Mouse (Mus musculus) heart, postnatal 4 days (tissue): ENCODE measurements around the gene Gm42669. TPM values are rescaled to one million over a fixed set of nuclear protein-coding genes. Genes with fewer than 3 reads are reported as not detected.

ENCODE experiments used
- DNase-seq: peaks from one replicate; pipeline ENCODE4 v3.0.0; 2021
- total RNA-seq, 2 experiments: library from RNA; stranded (reverse); gene quantifications; 2 replicates each; pipeline ENCODE4 v1.2.3; 2021

Gm42669 gene
- total RNA-seq: under 1 TPM in 1 of 2 experiments, not detected in 1; 0.10 TPM

DNA sequence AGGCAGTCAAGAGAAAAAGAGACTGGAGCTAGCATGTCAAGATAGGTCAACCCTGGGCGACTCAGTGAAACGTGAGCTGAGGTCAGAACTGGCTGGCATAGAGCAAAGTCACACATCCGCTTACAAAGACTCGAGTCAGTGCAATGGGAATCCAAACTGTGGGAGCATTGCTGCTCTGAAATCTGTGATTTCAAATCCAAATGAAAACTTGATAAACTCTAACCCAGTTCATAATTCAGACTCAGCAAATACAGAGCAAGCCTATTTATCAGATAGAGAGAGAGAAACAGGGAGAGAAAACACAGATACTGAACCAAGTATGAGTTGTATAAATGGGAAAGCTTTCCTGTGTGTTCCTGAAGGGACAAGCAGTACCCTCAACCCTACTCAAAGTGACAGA is at the start of gene Gm42669:
Gene Gm42669, plus strand, starts transcription at position 301 of the 400 bp plus-strand sequence.
- DNase-seq: no peak

DNA sequence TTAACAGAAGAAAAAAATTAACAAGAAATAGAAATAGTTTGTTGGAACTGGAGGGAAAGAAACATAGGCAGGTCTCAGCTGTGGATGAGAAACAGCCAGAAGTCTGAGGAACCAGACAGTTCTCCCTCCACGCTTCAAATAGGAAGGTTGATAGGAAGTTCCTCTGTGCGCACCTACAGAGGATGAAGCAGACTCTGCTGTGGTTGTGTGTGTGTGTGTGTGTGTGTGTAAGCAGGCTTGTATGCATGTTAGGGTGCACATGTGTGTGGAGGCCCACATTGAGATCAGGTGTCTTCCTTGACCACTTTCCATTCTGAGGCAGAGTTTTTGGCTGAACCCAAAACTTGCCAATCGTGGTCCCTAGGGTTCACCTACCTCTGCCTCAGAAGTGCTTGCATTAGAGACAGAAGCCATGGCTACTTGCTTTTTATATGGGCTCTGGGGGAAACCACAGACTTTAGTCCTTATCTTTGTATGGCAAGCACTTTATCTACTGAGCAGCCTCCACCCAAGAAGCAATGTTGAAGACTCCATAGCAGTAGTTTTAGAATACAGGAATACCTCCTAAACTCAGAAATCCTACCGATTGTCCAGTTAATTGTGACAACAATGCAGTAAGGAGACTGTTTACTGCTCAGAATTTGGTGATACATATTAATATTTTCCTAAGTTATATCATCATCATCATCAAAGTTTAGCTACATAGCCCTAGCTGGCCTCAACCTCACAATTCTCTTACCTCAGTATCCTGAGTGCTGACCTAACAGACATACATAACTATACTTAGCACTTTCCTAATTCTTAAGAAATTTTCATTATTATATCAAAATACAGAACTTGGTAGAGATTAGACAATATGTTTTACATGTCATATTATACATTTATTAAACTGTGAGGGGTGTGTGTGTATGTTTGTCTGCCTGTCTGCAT is 45.0 kb upstream of the Gm42669 start:
- DNase-seq: no peak

DNA sequence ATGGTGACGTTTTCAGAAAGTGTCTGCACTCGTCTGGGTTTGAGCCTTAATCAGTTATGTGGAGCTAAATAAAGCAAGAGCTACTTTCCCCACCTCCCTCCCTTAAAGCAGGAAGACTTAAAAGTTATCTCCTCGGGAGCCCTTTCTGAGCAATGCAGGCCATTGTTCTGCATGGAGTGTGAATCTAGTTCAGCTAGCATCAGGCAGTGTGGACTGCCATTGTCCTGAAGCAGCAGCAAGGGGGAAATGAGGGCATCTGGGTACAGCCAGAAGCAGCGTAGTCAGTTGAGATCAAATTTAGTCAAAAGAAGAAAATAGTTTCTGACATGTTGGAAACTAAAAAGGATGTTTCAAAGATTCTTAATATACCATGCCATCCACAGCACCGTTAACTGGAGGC is 40.9 kb upstream of the Gm42669 start:
- no peak for DNase-seq

DNA sequence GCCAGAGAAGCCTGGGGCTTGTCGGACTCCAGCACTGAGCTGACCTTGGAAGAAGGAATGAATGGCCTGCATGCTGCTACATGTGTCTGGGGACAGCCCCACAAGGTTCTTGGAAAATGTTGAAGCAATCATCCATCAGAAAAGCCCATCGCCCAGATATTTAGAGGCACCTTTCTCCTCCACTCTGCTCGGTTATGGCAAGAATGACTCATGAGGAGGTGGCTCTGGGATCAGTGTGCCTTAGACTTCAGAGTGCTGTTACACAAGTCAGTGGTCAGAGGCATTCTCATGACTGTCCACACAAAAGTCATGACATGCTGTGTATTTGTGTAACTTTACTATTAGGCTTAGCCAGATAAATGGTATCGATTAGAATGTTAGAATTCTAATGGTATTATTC is 40.3 kb upstream of the Gm42669 start:
- DNase-seq: no peak

DNA sequence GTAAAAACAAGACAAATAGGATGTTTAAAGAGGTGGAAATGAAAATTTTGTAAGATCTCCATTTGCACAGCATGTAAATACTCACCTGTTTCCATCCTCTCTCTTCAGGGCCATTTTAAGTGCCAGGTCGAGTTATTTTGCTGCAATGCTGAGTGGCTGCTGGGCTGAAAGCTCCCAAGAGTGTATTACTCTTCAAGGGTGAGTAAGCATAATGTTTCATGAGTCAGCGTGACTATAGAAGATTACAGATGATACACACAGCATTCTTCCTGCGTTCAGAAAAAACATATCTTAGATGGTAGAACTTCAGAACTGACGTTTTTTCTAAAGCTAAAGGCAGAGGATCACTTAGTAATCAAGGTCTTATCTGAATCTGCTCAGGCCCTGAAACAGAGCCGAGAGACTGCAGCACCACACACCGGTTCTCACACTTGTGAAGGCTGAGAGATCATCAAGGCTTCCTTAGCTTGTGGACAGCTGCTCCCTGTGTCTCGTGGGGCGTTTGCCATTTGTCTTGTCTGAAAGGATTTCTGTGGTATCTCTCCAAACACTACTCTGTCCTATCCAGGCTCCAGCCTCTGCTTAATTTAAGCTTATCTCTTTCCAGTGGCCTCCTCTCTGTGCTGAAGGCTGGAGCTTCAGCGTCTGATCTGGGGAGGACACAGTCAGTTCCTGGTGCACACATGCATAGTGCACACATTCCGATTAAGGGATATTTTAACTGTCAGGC is 36.7 kb upstream of the Gm42669 start:
- no peak for DNase-seq

DNA sequence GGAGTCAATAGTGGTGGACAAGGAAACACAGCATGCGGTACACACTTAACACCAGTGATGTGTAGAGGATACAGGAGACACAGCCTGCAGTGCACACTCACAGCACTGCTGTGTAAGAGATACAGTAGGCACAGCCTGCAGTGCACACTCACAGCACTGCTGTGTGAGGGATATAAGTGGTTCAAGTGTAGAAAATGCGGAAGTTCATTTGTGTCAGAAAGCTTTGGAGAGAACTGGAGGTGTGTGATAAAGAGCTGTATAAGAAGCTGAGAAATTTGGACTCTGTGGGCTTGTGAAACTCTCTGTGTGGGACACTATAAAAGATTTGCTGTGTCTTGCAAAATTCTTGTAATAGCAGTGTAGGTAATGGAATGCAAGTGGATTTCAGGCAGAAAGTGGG is 27.2 kb upstream of the Gm42669 start:
- no peak for DNase-seq

DNA sequence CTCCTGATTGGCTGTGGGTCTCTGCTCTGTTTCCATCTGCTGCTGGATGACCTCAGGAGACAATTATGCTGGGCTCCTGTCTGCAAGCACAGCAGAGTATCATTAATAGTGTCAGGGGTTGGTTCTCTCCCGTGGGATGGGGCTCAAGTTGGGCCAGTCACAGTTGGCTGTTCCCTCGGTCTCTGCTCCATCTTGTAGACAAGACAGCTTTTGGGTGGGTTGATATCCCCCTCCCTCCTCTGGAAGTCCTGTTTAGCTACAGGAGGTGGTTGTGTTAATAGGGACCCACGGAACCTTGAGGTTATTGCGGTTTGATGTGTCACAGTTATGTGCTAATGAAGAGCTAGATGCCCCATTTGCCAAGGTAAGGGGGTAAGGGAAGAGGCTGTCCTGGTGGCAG is 18.4 kb upstream of the Gm42669 start:
- no peak for DNase-seq

DNA sequence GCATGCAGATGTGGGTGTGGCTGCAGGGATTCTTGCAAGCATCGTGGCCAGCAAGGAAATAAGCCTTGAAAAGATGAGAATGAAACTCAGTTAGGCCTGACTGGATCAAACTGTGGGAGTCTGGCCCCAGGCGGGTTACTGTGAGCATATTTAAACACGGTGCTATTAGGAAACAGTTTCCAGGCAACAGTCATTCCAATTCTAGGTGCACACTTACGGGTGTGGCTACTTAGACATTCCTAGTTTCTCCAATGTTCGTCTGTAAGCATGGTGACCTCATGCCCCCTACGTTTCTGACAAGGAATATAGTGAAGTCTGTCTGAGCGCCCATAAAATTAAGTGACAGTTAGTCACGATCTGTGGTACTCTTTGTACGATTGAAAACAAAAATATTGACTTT is 16.4 kb upstream of the Gm42669 start:
- DNase-seq: no peak

DNA sequence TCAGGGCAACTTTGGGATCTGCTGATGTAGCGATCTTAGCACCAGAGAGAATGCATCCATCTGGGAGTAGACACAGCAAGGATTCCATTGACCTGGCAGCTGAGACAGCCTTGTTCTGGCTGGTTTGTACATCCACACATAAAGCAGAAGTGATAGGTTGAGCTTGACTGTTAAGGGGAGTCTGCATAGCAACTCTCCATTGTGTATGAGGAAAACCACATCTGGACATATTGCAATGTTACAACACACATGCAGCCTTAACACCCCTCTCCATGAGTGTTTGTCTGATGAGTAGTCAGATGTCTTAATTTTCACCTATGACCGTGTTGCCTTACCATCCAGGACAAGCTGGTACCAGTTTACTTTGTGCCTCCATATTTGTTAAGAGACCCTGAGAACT is 14.9 kb upstream of the Gm42669 start:
- no peak for DNase-seq

DNA sequence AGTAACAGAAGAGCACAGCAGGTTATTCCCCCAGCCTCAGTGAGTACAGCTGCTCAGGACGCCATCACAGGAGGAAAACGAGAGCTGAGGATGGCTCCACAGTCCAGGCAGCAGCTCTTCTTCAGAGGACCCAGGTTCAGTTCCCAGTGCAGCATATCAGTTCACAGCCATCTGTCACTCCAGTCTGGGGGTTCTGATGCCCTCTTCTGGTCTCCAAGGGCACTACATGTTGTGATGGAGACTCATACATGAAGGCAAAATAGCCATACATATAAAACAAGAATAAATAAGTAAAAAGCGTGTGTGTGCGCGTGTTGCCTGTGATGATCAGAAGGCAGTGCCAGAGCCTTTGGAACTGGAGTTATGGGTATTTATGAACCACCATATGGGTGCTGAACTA is 12.7 kb upstream of the Gm42669 start:
- no peak for DNase-seq

DNA sequence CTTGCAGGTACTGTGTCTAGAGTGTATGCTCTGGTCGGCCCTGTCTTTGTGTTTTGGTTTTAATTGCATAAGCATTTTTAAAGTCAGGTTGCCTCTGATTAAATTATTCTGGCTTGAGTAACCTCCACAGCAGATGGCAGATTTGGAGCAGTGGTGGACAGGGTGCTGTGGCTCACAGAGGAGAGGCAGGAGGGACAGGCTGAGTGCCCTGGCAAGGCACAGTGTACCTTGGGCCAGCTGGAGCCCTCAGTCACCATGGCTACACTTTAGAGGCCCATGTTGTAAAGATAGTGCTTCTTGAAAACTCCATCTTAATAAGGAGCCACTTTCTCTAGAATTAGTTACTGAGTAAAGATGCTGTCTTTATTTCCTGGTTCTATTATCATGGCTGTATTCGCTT is 11.4 kb upstream of the Gm42669 start:
- DNase-seq: no peak

DNA sequence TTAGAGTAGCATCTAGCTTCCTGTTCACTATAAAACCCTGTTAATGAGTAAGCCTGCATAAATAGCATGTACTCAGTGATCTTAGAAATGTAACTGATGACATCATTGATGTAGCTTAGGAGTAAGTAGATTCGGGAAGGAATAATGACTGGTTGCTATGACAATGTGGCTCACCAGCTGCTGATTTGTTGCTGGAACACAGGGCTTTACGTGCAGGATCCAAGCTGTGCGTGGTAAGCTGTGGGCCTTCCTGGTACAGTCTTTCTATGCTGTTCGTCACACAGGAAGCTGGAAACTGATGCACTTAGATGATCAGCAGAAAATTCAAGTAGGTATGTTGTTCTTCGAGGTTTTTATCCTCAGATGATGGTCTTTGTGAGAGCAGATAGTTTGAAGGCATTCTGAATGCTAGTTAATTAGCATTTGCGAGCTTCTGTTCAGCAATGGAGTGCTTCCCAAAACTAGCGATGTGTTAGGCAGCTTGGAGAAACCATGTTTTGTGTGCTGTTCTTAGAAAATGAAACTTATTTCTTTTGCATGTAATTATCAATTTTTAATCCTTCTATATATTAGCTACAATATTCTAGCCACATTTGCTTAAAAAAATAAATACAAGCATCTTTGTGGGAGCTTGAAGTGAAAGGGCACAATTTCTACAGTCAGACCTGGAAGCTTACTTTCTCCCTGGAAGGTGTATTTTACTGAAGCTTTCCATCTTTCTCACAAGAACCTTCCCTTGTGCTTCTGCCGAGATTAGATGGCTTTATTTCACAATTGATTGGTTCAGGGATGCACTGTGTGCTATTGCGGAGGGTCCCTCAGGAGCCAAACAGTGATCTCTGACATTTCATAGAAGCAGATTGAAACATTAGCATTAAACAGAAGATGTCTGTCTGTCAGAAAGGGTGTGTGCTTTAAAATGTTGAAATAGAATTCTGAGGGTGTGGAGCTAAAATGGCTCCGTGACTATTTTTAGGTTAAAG is 9.6 kb upstream of the Gm42669 start:
- no peak for DNase-seq

DNA sequence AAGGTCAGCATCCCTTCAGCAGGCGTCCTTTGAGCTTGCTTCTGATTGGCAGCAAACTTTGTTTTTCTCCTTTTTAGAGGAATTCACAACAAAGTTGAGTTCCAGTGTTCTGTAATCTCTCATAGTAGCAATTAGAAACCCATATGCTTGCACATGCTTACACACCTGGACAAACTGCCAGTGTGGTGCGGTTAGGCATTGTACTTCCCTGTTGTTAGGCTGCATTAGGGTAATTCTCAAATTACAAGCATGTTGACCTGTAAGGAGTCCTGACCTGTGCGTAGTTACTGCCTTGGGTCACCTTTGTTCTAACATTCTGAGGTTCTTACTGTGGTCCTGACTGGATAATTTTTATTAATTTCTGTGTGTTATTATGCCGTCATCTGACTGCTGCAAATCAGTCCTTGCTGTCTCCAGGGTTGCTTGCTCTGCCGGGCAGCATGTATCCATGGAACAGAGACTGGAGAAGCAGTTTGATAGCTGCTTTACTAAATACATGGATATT is 8.6 kb upstream of the Gm42669 start:
- DNase-seq: no peak

DNA sequence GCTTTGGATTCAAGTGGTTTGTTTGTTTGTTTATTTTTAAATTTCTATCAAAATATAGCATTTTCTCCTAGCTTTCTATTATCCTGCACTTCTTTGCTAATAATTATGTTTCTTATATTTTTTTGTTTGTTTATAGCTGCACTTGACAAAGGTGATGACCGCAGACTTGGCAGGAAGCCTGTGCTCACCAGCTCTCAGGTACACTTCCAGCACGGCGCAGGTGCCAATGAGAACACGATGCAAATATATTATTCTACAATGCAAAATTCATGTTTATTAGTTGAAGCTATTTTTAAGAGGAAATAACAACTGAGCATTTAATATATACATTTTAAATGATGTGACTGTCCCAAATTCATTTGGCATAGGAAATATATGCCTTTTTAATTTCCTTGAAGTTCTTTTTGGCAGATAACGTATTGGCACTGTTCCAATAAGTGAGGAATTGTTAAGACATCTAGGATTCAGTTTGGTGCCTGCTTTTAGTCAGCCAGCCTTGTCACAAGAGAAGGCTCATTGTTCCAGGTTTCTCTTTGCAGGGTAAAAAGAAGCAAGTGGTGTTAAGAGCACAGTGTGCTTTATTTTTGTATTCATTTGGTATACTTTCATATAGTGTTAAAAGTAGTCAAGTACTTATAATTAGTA is 7.4 kb upstream of the Gm42669 start:
- no peak for DNase-seq

DNA sequence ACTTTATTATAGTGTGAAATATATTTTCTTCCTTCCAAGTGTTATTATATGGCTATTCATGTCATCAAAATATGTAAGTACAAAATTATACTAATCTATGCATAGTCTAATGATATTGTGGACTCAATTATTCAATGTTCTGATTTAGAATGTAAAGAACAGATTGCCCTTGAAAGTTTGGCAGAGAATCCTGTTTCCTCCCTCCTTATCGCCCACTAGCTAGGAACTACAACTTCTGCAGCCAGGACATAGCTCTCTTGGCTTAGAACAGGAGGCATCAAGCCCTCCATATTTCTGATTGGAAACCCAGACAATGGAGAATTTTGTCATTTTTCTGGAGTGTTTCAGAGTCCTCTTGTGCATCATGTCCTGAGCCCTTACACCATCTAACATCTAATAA is 6.7 kb upstream of the Gm42669 start:
- no peak for DNase-seq

DNA sequence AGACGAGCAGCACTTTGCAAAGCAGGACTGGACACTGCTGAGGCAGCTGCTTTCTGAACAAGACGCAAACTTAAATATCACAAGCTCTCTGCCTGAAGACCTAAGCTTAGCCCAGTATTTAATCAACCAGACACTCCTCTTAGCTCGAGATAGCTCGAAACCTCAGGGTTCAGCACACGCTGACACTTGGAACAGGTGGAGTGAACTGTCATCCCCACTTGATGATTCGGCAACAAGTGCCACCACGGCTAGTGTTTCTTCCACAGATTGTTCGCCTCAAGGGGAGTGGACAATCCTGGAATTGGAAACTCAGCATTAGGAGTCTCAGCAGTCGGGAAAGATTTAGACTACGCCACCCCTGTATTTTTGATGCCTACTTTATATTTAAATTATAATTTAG is 3.1 kb downstream of the Gm42669 start:
- no peak for DNase-seq

DNA sequence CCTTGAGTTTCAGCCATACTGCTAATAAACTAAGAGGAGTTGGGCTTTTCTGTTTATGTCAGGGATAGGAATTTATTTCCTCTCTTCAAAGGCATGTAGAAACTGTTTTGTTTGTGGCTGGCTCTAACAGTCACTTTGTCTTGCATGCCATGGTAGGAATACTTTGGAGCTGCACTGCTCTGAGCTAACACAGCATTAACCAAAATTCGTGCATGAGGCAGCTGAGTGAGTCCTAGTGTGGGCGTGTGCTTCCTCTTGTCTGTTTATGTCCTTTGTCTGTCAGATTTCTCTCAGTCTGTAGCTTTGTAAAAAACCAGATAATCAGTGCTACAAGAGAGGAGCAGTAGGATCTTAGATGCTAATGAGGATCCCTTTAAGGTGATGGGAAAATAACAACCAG is 3.9 kb downstream of the Gm42669 start:
- no peak for DNase-seq

DNA sequence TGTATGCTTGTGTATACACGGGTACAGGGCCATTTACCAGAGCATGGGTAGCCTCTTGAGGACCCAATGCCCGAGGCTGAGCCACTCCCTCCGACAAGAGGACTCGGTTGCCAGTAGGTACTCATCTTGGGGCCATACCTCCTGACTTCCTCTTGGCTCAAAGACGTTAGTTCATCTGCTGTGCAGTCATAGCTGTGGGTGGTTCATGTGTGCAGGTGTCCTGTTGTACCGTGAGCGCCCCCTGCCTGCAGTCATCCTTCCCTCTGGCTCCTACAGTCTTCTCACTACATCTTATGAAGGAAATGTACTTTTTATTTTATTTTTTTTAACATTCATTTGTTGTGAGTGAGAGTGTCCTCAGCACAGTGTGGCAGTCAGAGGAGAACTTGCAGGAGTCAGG is 6.2 kb downstream of the Gm42669 start:
- DNase-seq: peak; percentile 50

DNA sequence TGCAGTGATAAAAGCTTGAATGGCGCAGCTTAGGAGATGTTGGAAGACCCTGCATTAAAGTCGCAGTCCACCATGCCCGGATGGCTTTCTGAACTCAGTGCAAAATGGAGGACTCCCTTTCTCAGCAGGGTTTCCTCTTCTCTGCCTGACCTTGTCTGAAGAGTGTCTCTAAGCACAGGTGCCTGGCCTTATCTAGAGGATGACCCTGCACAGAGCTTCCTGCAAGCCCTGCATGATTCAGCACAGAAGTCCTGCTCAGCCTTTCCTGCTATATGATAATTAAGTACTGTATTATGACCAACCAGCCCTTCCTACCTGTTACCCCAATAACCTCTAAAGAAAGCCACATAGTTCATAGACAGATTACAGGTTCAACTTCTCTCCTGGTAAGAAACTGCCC is 8.0 kb downstream of the Gm42669 start:
- DNase-seq: no peak

DNA sequence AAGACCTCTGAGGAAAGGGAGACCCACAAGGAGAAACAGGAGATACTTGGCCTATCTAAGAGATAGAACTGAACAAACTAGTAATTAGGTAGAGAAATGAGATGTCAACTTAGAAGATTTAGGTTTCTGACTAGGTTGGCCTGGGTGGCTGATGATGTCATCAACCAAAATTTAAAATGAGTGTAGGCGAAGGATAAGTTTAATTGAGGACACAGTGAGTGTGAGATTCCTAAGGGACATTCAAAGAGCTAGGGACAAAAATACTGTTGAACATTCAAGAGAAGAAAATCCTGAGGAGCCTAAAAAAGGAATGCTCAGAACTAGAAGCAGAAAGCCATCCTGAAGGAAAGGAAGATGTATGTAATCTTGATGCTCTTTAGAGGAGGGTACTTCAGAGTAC is 8.7 kb downstream of the Gm42669 start:
- no peak for DNase-seq

DNA sequence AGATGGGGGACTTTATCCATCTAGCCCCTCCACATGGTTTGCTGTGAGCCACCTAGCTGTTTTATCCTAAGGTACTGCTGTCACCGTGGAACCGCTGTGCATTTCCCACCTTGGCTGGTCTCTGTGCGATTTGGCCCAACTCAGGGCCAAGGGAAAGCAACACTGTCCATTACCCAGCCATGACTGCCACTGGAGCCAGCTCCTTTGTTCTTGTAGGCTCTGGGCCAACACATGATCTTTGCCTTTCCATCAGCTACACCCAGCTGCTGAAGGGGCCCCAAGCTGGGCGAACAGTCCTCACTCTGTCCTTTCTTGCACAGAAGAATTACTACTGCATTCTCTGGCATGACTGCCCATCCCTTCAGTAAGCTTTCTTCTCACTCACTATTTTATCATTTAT is 11.2 kb downstream of the Gm42669 start:
- DNase-seq: no peak

DNA sequence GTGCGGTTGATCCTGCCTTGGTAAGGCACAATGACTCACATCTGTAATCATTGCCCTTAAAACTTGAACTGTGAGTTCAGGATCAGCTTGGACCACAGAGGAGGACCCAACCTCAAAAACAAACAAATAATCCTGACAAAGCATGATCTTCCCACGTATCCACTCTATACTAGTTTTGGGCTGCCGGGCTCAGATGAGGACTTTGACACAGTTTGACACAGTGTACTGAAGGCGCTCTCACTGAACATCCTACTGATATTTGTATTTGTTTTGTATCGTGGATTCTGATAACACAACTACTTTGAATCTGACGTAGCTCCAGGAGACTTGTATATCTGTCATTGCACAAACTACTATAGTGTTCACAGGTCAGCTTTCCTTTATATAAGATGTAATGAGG is 14.0 kb downstream of the Gm42669 start:
- no peak for DNase-seq
